Mouse (Mus musculus) thymus, postnatal 4 days (tissue): ENCODE data around the gene Fmo2.

Experiments
- DNase-seq: peaks from one replicate; pipeline ENCODE4 v3.0.0; 2021

The Fmo2 gene

GRCm38 (mm10) chr1:162838976-162839375 is 59.5 kb downstream of the Fmo2 start:
- no peak for DNase-seq

GRCm38 (mm10) chr1:162834342-162834741 is 64.2 kb downstream of the Fmo2 start:
- no peak for DNase-seq

GRCm38 (mm10) chr1:162832574-162832953 is 66.0 kb downstream of the Fmo2 start:
- DNase-seq = no peak

GRCm38 (mm10) chr1:162831838-162832573 is 66.5 kb downstream of the Fmo2 start:
- DNase-seq = no peak
